Mouse (Mus musculus) neural tube, embryonic 13.5 days (tissue): ENCODE results near the gene Ints5. TPM values are rescaled to one million over a fixed set of nuclear protein-coding genes. Genes with fewer than 3 reads are reported as not detected.
"Not testable (repeated sequence)": the region's sequence is repeated elsewhere in the genome, so short reads cannot be mapped to it uniquely, and the experiment has no call there.

Source experiments
- ATAC-seq: fragments of 200-750 bp; cut with Nextera tagmentation; 2 replicates; pipeline ENCODE4 v1.8.0; 2017; ENCODE audit warnings: low read depth, mild to moderate bottlenecking, moderate TSS enrichment, moderate library complexity
- H3K27ac ChIP-seq: fragments of 300-500 bp; sonication (generic); replicated peaks from 2 replicates; pipeline ENCODE4 v1.5.1; 2015; ENCODE audit warnings: moderate library complexity, mild to moderate bottlenecking, inconsistent platforms
- H3K27me3 ChIP-seq: fragments of 300-500 bp; sonication (generic); 2 replicates; pipeline ENCODE4 v1.6.1; 2015; ENCODE audit warnings: mild to moderate bottlenecking, inconsistent platforms
- H3K36me3 ChIP-seq: fragments of 300-500 bp; sonication (generic); 2 replicates; pipeline ENCODE4 v1.6.1; 2015; ENCODE audit warnings: mild to moderate bottlenecking, inconsistent platforms
- H3K4me1 ChIP-seq: fragments of 300-500 bp; sonication (generic); replicated peaks from 2 replicates; pipeline ENCODE4 v1.6.1; 2015; ENCODE audit warnings: inconsistent platforms
- H3K4me2 ChIP-seq: fragments of 300-500 bp; sonication (generic); 2 replicates; pipeline ENCODE4 v1.6.1; 2015; ENCODE audit warnings: inconsistent platforms, mild to moderate bottlenecking, moderate library complexity
- H3K4me3 ChIP-seq: fragments of 300-500 bp; sonication (generic); 2 replicates; pipeline ENCODE4 v1.5.1; 2015; ENCODE audit warnings: mild to moderate bottlenecking, inconsistent platforms
- H3K9ac ChIP-seq: fragments of 300-500 bp; sonication (generic); 2 replicates; pipeline ENCODE4 v1.6.1; 2015; ENCODE audit warnings: moderate library complexity, mild to moderate bottlenecking, inconsistent platforms
- H3K9me3 ChIP-seq: fragments of 300-500 bp; sonication (generic); 2 replicates; pipeline ENCODE4 v1.6.1; 2016; ENCODE audit warnings: inconsistent platforms
- WGBS: fragments of 180-500 bp; shearing (Covaris S2); methylation state at CpG from one replicate; pipeline ENCODE4 v1.1.7; 2015; 5-methylcytosine and 5-hydroxymethylcytosine counted together
- polyA plus RNA-seq: library from polyadenylated mRNA; unstranded; fragments of >200 nt; fragmentation: Nextera tagmentation; extraction: Ambion mirVana; gene quantifications from 2 replicates; pipeline ENCODE4 v1.2.1, GENCODE M21; 2015

Gene Ints5
- polyA plus RNA-seq, 1 experiment from 2014 or later = 36.2 TPM

- WGBS = 97% methylated on average over 9 of the region's 9 CpGs
- H3K9ac ChIP-seq = 0 out of 2 replicates have a peak overlapping the region, but pooled peaks have one; percentile 13
- no peak for ATAC-seq
- no peaks in the 10 kb centered on the region for H3K27me3 ChIP-seq
- H3K4me2 ChIP-seq = no peak overlapping the region
- peaks cover 27% of the 10 kb centered on the region for H3K36me3 ChIP-seq
- no peak overlapping the region for H3K27ac ChIP-seq
- peaks cover 48% of the 10 kb centered on the region for H3K4me1 ChIP-seq
- H3K4me3 ChIP-seq = no peak overlapping the region
- H3K9me3 ChIP-seq = no peaks in the 10 kb centered on the region
Observed at GRCm38 (mm10) chr19:8895397-8895960, 2.7 kb downstream of the Ints5 start.

DNA sequence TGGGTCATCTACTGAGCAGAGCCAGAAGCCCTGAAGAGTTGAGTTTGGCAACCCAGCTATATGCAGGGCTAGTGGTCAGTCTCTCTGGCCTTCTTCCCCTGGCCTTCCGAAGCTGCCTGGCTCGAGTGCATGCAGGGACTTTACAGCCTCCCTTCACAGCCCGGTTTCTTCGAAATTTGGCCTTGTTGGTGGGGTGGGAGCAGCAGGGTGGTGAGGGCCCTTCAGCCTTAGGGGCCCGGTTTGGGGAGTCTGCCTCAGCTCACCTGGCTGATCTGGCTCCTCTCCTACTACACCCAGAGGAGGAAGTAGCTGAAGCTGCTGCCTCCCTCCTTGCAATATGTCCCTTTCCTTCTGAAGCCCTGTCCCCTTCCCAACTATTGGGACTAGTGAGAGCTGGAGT is 3.4 kb downstream of the Ints5 start:
- H3K9me3 ChIP-seq, H3K4me2 ChIP-seq, H3K4me3 ChIP-seq, ATAC-seq, H3K27me3 ChIP-seq: not testable (repeated sequence)
- 89% methylated on average over 5 of the region's 5 CpGs for WGBS
- peaks cover 21% of the 10 kb centered on the region for H3K36me3 ChIP-seq
- peak overlapping the region; percentile 95 for H3K9ac ChIP-seq
- H3K4me1 ChIP-seq = peaks cover 53% of the 10 kb centered on the region
- H3K27ac ChIP-seq = peak overlapping the region; percentile 85; the same call in 1 of the 2 replicates

DNA sequence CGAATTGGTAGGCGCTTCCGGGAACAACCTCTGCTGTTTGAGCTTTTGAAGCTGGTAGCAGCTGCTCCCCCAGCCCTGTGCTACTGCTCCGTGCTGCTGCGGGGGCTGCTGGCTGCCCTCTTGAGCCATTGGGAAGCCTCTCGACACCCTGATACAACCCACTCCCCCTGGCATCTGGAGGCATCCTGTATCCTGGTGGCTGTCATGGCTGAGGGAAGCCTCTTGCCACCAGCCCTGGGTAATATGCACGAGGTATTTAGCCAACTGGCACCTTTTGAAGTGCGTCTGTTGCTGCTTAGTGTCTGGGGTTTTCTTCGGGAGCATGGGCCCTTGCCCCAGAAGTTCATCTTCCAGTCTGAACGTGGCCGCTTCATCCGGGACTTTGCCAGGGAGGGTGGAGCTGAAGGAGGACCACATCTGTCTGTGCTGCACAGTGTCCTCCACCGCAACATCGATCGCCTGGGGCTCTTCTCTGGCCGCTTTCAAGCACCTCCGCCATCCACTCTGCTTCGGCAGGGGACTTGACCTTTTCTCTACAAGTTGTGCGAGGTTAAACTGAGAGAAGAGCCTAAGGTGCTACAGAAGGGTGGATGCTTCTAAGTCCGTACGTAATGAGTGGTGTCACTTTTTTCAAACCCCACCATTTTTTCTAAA is 4.5 kb downstream of the Ints5 start:
- peak overlapping the region; percentile 95 for H3K9ac ChIP-seq
- H3K27me3 ChIP-seq, H3K9me3 ChIP-seq: not testable (repeated sequence)
- WGBS = 18% methylated on average over 21 of the region's 21 CpGs
- peaks cover 55% of the 10 kb centered on the region for H3K4me1 ChIP-seq
- peak overlapping the region; percentile 98 for H3K4me3 ChIP-seq
- H3K4me2 ChIP-seq = peak overlapping the region; percentile 96
- H3K36me3 ChIP-seq = peaks cover 26% of the 10 kb centered on the region
- peak; percentile 68 for ATAC-seq
- H3K27ac ChIP-seq = peak overlapping the region; percentile 85

DNA sequence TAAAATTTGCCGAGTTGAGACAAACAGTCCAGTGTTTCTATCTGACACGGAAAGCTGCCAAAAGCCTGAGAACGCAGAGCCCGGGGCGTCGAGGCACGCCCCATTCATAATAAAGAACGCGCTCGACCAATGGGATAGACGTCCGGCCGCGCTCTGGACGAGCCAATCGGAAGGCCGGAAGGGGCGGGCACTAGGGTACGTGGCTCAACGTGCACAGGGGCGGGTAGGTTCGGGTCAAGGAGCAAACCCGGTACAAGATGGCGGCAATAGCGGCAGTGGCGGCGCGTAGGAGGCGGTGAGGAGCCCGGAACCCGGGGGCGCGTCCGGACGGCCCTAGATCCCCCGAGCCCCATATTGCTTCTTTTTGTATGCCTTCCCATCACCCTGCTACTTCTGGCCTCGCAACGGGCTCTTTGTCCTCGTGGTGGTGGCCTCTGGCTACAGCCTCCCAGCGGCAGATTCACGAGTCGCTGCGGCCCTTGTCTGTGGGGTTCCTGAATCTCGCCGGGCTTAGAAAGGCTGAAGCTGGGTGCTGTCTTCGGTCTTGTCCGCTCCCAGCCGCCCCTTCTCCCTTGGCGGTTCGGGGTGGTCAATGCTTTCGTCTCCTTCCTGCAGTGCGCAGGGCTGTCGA is 5.2 kb downstream of the Ints5 start, which contains the start of gene Ganab:
Gene Ganab, plus strand, starts transcription at position 207 of the 631 bp plus-strand sequence.
- WGBS = under 1% methylated on average over 53 of the region's 53 CpGs
- ATAC-seq = peak; percentile 98
- H3K9me3 ChIP-seq = no peaks in the 10 kb centered on the region
- H3K4me1 ChIP-seq = peaks cover 52% of the 10 kb centered on the region
- H3K27ac ChIP-seq = peak within 1 kb of the TSS; percentile 90
- peak within 1 kb of the TSS; percentile 98 for H3K4me3 ChIP-seq
- H3K9ac ChIP-seq = peak within 1 kb of the TSS; percentile 95
- H3K4me2 ChIP-seq = peak within 1 kb of the TSS; percentile 96
- H3K36me3 ChIP-seq = peaks cover 31% of the 10 kb centered on the region
- no peaks in the 10 kb centered on the region for H3K27me3 ChIP-seq

DNA sequence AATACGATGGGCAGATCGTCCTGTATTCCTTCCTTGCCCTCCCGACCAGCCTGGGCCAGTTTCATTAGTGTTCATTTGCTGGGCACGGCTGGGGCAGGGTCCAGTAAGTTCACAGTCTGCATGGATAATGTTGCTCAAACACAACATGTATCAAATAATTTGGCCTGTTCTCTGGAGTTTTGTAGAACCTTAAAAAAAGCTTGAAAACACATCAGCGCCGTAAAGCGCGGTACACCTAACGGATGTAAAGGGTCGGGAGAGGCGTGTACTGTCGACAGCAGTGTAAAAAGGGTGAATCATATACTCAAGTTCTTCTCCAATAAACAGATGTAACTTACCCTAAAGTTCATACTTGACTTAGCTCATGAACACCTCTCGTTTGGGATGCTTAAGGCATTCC is 5.8 kb downstream of the Ints5 start:
- Histone ChIP-seq H3K27ac (peak overlapping the region; percentile 90), H3K9me3 (no peaks in the 10 kb centered on the region), H3K4me3 (peak overlapping the region; percentile 98), H3K27me3 (no peaks in the 10 kb centered on the region), H3K36me3 (peaks cover 36% of the 10 kb centered on the region), H3K4me1 (peaks cover 48% of the 10 kb centered on the region), H3K9ac (peak overlapping the region; percentile 95), H3K4me2 (peak overlapping the region; percentile 96)
- WGBS = 14% methylated on average over 13 of the region's 13 CpGs
- ATAC-seq = no peak

DNA sequence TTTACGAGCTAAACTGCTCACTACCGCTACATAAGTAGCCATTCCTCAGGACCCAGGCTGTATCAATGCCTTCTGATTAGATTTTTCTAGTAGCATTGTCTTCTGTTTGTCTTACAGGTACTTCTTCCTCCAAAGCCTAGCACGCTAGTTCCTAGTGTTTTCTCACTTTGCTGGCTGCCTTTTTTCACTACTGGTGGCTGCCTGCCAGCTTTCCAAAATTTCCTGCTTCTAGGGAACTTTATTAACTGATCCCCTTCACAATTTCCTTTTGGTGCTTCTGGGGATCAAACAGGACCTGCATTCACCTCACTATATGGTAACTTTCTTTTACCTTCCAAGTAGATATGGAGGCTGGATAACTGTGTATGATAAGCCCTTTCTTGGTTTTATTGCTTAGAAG is 6.3 kb downstream of the Ints5 start:
- no peak for ATAC-seq
- 56% methylated on average over 3 of the region's 3 CpGs for WGBS
- peak overlapping the region; percentile 96 for H3K4me2 ChIP-seq
- H3K4me1 ChIP-seq = peaks cover 43% of the 10 kb centered on the region
- no peaks in the 10 kb centered on the region for H3K27me3 ChIP-seq
- H3K9me3 ChIP-seq = no peaks in the 10 kb centered on the region
- peak overlapping the region; percentile 95 for H3K9ac ChIP-seq
- H3K36me3 ChIP-seq = peaks cover 40% of the 10 kb centered on the region
- H3K27ac ChIP-seq = no peak overlapping the region
- H3K4me3 ChIP-seq = peak overlapping the region; percentile 98

GRCm38 (mm10) chr19:8903412-8903811 is 10.6 kb downstream of the Ints5 start:
- ATAC-seq = no peak
- Histone ChIP-seq H3K27ac (no peak overlapping the region), H3K27me3 (no peaks in the 10 kb centered on the region), H3K9me3 (no peaks in the 10 kb centered on the region), H3K36me3 (peaks cover 64% of the 10 kb centered on the region), H3K4me3 (no peak overlapping the region), H3K4me2 (no peak overlapping the region), H3K9ac (no peak overlapping the region), H3K4me1 (peaks cover 25% of the 10 kb centered on the region)
- WGBS = 94% methylated on average over 5 of the region's 5 CpGs

- WGBS = 90% methylated on average over 6 of the region's 6 CpGs
- Histone ChIP-seq H3K27ac (no peak overlapping the region), H3K4me1 (no peaks in the 10 kb centered on the region), H3K9me3 (no peaks in the 10 kb centered on the region), H3K4me3 (no peak overlapping the region), H3K4me2 (no peak overlapping the region), H3K36me3 (peaks cover 97% of the 10 kb centered on the region), H3K9ac (no peak overlapping the region), H3K27me3 (no peaks in the 10 kb centered on the region)
- no peak for ATAC-seq
Observed at GRCm38 (mm10) chr19:8908531-8908930, 15.7 kb downstream of the Ints5 start.

DNA sequence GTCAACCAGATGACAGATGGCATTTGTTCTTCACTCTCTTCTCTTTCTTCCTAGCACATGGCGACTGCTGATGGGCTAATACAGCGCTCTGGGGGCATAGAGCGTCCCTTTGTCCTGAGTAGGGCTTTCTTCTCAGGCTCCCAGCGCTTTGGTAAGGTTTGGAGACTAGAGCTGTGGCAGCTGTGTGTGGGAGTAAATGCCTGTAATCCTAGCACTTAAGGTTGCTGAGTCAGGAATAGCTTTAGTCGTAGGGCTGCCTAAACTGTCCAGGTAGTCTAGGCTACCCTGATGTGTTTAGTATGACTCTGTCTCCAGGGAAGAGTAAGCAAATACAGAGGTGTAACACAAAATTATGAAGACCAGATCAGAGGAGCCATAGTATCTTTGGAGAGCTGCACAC is 19.0 kb downstream of the Ints5 start:
- H3K9ac ChIP-seq = no peak overlapping the region
- no peaks in the 10 kb centered on the region for H3K9me3 ChIP-seq
- no peaks in the 10 kb centered on the region for H3K4me1 ChIP-seq
- WGBS = 93% methylated on average over 5 of the region's 5 CpGs
- ATAC-seq = no peak
- H3K4me3 ChIP-seq = no peak overlapping the region
- H3K4me2 ChIP-seq = no peak overlapping the region
- H3K27me3 ChIP-seq = no peaks in the 10 kb centered on the region
- H3K36me3 ChIP-seq = peaks cover 100% of the 10 kb centered on the region
- H3K27ac ChIP-seq = no peak overlapping the region

- Histone ChIP-seq H3K36me3 (peaks cover 80% of the 10 kb centered on the region), H3K4me1 (no peaks in the 10 kb centered on the region), H3K9me3 (no peaks in the 10 kb centered on the region), H3K4me2 (no peak overlapping the region), H3K4me3 (no peak overlapping the region), H3K9ac (no peak overlapping the region), H3K27ac (no peak overlapping the region), H3K27me3 (no peaks in the 10 kb centered on the region)
- whole genome bisulfite sequencing = 93% methylated on average over 3 of the region's 3 CpGs
- ATAC-seq = no peak
Observed at GRCm38 (mm10) chr19:8914212-8914611, 21.4 kb downstream of the Ints5 start.

DNA sequence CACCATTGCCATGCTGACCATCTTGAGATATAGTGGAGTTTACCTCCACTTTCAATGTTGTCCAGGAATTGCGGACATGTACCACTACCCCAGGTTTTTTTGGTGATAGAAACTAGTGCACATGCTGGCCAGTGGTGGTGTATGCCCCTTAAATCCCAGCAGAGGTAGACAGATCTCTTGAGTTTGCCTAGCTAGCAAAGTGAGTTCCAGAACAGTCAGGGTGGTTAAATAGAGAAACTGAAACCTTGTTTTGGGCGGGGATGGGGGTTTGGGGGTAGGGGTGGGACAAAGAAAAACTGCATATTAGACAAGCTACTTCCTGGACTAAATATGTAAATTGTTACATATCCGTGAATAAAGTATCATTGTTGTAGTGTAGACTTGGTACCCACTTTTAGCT is 26.2 kb downstream of the Ints5 start:
- Histone ChIP-seq H3K36me3 (peaks cover 41% of the 10 kb centered on the region), H3K27me3 (no peaks in the 10 kb centered on the region), H3K27ac (no peak overlapping the region), H3K9me3 (no peaks in the 10 kb centered on the region), H3K9ac (no peak overlapping the region), H3K4me2 (no peak overlapping the region), H3K4me3 (no peak overlapping the region), H3K4me1 (peaks cover 20% of the 10 kb centered on the region)
- 93% methylated on average over 3 of the region's 3 CpGs for WGBS
- no peak for ATAC-seq

- H3K4me1 ChIP-seq = peaks cover 20% of the 10 kb centered on the region
- H3K27ac ChIP-seq = peak overlapping the region; percentile 87
- 49% methylated on average over 6 of the region's 6 CpGs for WGBS
- peak overlapping the region; percentile 85 for H3K4me2 ChIP-seq
- peak overlapping the region; percentile 81; the same call in 1 of the 2 replicates for H3K9ac ChIP-seq
- peak; percentile 12; the same call in 1 of the 2 replicates for ATAC-seq
- no peaks in the 10 kb centered on the region for H3K27me3 ChIP-seq
- no peaks in the 10 kb centered on the region for H3K9me3 ChIP-seq
- H3K36me3 ChIP-seq = peaks cover 34% of the 10 kb centered on the region
- H3K4me3 ChIP-seq = peak overlapping the region; percentile 84
Observed at GRCm38 (mm10) chr19:8919684-8920072, 26.9 kb downstream of the Ints5 start.
